Mouse (Mus musculus): ENCODE measurements around the gene 4930455H04Rik.

4930455H04Rik gene

GRCm38 (mm10) chr3:116967436-116967835 is 631 bp upstream of the 4930455H04Rik start:
- DNase-seq = no peak

- no peak for DNase-seq
Observed at GRCm38 (mm10) chr3:116968540-116968997, 502 bp downstream of the 4930455H04Rik start, which contains the start of gene Palmd. Gene Palmd, minus strand, starts transcription at chr3:116968987.

- no peak for DNase-seq
Observed at GRCm38 (mm10) chr3:116969003-116969402, 936 bp downstream of the 4930455H04Rik start.

- DNase-seq = no peak
Observed at GRCm38 (mm10) chr3:116969786-116970185, 1.7 kb downstream of the 4930455H04Rik start.

GRCm38 (mm10) chr3:116981811-116982575 is 13.9 kb downstream of the 4930455H04Rik start:
- no peak for DNase-seq

GRCm38 (mm10) chr3:116985042-116985455 is 17.0 kb downstream of the 4930455H04Rik start:
- DNase-seq = no peak

- DNase-seq = no peak
Observed at GRCm38 (mm10) chr3:116985741-116986140, 17.7 kb downstream of the 4930455H04Rik start.

- no peak for DNase-seq
Observed at GRCm38 (mm10) chr3:116986451-116986850, 18.4 kb downstream of the 4930455H04Rik start.

GRCm38 (mm10) chr3:116988221-116988620 is 20.2 kb downstream of the 4930455H04Rik start:
- DNase-seq = no peak

GRCm38 (mm10) chr3:116991180-116991579 is 23.1 kb downstream of the 4930455H04Rik start:
- DNase-seq = no peak

- no peak for DNase-seq
Observed at GRCm38 (mm10) chr3:116993011-116993410, 24.9 kb downstream of the 4930455H04Rik start.

- no peak for DNase-seq
Observed at GRCm38 (mm10) chr3:117001686-117002485, 33.8 kb downstream of the 4930455H04Rik start.

- DNase-seq = no peak
Observed at GRCm38 (mm10) chr3:117003379-117003778, 35.3 kb downstream of the 4930455H04Rik start.

GRCm38 (mm10) chr3:117006636-117007035 is 38.6 kb downstream of the 4930455H04Rik start:
- no peak for DNase-seq

GRCm38 (mm10) chr3:117007340-117007739 is 39.3 kb downstream of the 4930455H04Rik start:
- DNase-seq = no peak

- no peak for DNase-seq
Observed at GRCm38 (mm10) chr3:117010182-117010581, 42.1 kb downstream of the 4930455H04Rik start.

GRCm38 (mm10) chr3:117020319-117020718 is 52.3 kb downstream of the 4930455H04Rik start:
- no peak for DNase-seq

- no peak for DNase-seq
Observed at GRCm38 (mm10) chr3:117021907-117022306, 53.8 kb downstream of the 4930455H04Rik start.

GRCm38 (mm10) chr3:117024111-117024510 is 56.0 kb downstream of the 4930455H04Rik start:
- DNase-seq = no peak

- DNase-seq = no peak
Observed at GRCm38 (mm10) chr3:117024557-117024956, 56.5 kb downstream of the 4930455H04Rik start.

GRCm38 (mm10) chr3:117025421-117025820 is 57.4 kb downstream of the 4930455H04Rik start:
- DNase-seq = no peak
